Mouse (Mus musculus) cerebellum, postnatal 4 days (tissue): ENCODE results near the gene 9230102O04Rik.

Source experiments
- DNase-seq, 2 experiments: peaks; one replicate each; pipeline ENCODE4 v3.0.0; 2022; ENCODE audit warnings: low spot score in 2 of 2, mixed read lengths in 1 of 2

The 9230102O04Rik gene

DNA sequence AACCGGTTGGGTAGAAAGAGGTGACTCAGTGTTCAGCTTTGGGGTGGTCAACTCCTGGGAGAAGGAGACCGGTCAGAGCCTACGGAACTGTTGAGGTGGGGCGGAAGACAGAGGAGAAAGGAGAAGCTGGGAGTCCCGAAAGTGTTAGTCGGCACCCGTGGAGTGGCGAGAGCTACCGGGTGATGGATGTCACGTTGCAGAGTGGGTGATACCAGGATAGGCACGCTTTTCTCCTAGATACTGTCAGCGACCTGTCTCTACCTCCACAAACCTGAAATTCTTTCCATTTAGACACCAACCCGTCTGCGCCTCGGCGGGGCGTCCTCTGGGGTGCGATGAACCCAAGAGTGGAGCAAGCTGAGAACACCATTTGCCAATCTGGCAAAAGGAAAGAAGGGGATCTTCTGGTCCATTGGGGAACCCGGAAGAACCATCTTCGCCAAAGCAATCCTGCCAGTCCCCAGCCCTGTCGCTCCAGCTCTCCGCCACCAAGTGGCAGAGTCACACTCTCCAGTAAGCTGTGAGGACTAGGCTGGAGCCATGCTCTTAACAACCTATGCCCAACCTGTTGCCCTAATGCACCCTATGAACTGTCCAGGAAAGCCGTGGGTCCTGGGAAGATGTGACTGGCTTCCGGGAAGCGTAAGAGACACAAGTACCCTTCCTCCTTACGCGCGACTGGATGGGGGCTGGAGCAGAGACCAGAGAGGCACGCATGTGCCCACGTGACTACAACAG is at the start of gene 9230102O04Rik:
TSS of gene 9230102O04Rik (minus strand) at position 628 of the 738 bp plus-strand sequence.
- DNase-seq: no peak

DNA sequence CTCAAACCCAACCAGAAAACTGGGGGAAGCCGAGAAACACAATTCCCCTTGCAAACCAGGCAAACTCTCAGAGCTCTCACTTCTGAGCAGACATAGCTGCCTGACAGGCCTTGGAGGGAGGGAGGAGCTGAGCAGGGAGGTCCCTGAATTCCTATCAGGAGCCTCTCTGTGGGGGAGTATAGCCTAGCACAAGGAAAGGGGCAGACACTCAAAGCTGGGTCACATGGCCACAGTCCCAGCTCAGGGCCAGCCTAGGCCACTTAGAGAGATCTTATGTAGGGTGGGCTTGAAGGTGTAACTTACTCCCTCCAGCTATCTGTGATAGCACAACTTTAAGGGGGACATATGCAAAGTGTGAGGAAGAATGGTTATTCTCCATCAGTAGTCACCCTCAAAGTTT is 46.6 kb upstream of the 9230102O04Rik start:
- no peak for DNase-seq

GRCm38 (mm10) chr2:9926905-9927283 is 37.6 kb upstream of the 9230102O04Rik start:
- no peak for DNase-seq

DNA sequence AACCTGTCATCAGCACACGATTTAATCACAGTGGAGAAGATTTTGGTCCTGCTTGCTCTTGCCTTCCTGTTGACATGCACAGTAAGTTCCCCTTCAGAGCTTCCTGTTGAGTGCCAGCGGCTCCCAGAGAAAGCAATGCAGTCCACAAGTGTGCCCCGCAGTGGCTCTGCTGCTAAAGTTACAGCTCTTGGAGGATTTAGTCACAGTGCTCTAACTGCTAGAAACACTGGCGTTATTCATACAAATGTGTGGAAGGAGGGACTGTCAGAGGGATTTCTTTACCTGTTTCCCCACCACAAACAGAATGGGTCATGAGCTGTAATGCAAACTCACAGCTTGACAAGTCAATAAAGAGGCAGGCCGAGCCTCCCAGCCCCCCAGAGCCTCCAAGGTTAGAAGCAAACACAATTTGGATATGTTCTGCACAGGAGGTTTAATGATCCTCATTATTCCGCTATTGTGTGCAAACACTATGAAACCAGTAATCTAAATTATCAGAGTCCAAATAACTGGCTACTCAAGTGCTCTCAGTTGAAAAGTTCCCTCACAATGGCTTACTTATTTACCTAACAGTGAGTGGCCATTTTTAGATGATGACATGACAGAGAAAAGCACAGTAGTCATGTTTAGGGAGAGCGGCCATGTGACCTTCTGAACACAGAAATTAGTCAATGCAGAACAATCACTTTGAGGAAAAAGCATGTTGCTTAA is 37.0 kb upstream of the 9230102O04Rik start:
- no peak for DNase-seq

DNA sequence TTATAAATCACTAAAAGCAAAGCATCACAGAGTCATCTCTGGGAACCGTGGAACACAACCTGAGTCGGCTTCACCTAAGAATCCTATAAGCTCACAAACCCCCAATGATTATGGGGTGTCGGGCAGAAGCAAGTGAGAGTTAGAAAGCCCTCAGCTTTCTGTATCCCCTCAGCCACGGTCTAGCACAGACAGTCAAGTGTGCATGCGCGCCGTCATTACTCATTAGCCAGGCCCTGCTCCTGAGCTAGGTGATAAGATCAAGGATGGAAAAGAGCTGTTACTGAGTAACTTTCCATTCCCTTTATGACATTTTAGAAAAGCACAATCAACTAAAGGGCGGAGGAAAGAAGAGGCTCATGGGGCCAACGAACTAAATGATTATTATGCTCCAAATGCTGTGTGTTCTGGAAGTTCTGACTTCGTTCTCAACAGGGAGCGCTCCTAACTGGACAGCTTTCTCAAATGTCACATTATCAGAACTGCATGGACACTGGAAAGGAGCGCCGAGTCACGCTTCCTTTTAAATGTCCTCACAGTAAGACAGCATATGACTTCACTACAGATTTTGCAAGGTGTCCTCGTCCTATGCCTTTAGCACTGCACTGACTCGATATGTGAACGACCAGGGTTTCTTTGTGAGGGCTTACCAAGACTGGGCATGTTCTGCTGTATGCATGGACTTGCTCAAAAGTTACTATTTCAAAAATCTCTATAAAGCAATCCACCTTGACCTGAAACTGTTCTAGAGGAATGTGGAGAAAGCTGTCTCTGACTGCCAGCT is 29.5 kb upstream of the 9230102O04Rik start:
- DNase-seq: no peak

GRCm38 (mm10) chr2:9917602-9918001 is 28.3 kb upstream of the 9230102O04Rik start:
- DNase-seq: no peak

DNA sequence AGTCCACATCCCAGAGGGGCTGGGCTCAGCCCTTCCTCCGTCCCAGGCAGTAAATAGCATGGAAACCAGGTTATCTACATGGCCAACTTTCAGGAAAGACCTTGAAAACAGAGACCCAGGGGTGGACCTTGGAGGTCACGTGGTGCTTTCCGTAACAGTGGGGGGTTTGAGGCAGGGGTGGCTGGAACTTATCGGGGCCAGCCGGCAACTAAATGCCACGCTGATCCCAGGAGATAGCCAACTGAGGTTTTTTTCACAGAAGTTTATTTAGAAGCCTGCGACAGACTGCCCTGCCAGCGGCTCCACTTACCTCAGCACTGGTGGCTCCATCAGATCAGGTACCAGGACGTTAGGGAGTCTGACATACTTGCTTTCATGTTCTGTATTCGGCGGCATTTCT is 16.7 kb upstream of the 9230102O04Rik start:
- DNase-seq: no peak

- no peak for DNase-seq
Observed at GRCm38 (mm10) chr2:9903854-9904560, 14.7 kb upstream of the 9230102O04Rik start.

- no peak for DNase-seq
Observed at GRCm38 (mm10) chr2:9897846-9898245, 8.5 kb upstream of the 9230102O04Rik start.

DNA sequence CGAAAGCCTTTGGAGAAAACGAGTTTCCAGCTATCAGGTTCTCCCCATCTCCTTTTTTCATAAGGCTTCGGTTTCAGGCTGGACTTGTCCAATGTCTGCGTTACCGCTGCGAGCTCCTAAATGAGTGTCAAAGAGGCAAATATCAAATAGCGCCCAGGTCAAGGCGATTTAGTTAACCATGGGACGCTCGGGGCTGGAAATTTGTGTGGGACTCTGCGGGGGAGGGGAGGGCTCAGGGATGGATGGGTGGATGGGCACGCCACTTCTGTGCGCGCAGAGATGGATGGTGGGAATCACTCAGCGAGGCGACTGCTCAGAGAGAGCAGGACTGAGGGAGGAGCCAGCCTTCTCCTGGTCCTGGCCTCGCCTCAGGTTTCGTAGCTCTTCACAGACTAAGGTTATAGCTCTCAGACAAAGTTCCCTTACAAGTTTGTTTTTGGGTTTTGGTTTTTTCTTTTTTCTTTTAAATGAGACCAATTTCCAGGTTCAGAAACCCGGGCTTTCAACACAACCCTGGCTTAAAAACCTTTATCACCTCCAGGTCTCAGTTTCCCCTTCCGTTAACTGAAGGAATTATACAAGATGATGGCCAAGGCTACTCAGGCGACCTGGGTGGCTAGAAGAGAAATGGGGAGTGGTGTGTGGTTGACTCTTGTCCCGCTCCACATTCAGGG is 6.9 kb upstream of the 9230102O04Rik start:
- no peak for DNase-seq

DNA sequence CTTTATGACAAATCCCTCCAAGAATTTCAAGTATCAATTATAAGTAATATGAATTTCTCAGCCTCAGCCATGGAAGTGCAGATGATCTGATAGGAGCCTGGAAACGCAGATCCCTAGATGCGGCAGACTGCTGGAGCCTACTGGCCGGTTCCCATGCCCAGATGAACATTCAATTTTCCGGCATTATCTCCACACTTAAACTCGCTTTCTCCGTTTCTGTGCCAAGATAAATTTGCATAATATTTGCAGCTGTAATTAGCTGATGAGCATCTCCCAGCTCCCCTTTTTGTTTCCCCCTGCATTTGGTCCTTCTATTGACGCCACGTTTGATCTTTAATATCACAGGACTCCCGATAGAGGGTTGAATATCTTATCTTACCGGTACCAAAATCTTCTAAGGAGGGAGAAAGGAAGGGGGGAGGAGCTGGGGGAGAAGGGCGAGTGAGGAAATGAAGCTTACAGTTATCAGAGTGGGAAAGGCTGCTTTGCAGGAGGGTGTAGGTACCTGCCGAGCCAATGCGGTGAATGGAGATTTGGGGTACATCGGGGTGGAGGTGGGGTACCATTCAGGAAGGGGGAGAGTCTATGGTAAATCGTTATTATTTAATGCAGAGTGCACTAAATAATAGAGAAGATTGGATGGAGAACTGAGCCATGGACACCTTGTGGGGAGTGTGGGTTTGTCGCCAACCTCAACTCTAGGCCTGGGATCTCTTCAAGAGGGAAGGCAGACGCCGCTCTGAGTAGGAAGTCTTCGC is 5.7 kb upstream of the 9230102O04Rik start:
- DNase-seq: no peak

DNA sequence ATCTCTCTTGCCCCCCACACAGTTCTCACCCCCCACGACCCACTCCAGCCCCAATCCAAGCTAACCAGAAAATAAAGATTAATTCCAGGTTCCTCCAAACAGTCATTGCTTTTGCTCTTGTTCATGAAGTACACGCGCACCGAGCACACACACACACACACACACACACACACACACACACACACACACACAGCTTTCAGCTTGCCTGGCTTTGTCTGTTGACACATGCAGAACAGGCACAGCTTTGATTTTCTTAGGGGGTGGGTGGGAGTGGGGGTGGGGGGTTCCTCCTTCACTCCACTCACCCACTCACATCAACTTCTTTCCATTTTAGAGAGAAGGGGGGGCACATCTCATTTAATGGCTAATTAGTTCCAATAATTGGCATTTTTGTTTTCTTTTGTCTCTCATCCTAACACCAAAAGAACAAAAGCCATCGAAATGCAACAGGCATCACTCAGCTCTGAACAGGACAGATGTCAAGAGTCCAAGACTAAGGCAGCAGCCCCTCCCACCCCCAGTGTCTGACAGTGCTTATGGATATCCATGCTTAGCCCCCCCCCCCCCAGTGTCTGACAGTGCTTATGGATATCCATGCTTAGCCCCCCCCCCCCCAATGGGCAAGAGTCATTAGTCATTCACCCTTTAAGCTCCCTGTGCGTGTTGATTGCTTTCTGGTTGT is 4.1 kb upstream of the 9230102O04Rik start:
- DNase-seq: no peak

GRCm38 (mm10) chr2:9892541-9892940 is 3.2 kb upstream of the 9230102O04Rik start:
- DNase-seq: no peak

GRCm38 (mm10) chr2:9890906-9891305 is 1.6 kb upstream of the 9230102O04Rik start:
- no peak for DNase-seq

- no peak for DNase-seq
Observed at GRCm38 (mm10) chr2:9890251-9890650, 911 bp upstream of the 9230102O04Rik start.

DNA sequence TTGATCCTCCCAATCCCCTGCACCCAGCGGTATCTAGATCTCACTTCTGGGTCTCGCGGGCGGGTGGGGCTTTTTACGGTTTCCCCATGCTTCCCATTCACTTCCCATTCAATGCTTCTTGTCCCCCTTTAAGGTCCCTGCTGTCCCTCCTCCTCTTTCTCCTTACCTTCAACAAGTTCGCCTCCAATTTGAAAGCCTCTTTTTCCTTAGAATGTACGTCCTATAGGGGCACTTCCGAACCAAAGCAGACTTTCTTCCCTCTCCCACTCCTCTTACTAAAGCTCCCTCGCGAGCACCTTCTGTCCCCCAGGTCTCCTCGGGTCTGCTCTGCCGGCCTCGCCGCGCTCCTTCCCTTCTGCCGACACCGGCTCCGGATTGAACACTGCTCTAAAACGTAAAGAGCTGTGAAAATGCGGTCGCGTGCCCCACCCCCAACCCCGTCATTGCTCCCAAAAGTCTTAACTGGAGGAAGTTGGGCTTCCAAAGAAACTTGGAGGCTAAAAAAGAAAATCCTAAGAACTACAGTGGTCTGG is 377 bp upstream of the 9230102O04Rik start, which contains the start of gene Gata3:
TSS of gene Gata3 (minus strand) at position 384 of the 533 bp plus-strand sequence.
- no peak for DNase-seq

GRCm38 (mm10) chr2:9887636-9888035 is 1.7 kb downstream of the 9230102O04Rik start:
- DNase-seq: no peak

GRCm38 (mm10) chr2:9886921-9887610 is 2.3 kb downstream of the 9230102O04Rik start:
- DNase-seq: no peak

DNA sequence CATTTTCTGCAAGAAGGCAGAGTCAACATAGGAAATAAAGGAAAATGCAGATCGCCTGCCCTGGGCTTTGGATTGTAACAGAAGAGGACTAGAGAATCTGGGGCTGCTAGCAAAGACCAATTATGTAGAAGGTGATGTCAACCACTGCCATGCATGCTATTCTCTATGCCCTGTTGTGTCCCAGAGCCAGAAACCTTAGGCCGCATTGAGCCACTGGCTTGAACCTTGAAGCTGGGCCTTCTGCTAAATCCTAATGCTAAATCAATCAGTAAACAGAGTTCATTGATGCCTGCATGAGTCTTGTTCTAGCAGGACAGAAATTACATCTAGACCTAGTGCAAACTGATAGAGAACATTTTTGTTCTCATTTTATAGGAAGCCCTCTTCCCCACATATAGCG is 3.3 kb downstream of the 9230102O04Rik start:
- DNase-seq: no peak
